Mouse (Mus musculus) C3H10T1/2 (cell line): ENCODE measurements around the gene Atrip. TPM values are rescaled to one million over a fixed set of nuclear protein-coding genes. Genes with fewer than 3 reads are reported as not detected.

ENCODE experiments used
- polyA plus RNA-seq, 2 experiments: library from polyadenylated mRNA; unstranded; fragments of >200 nt; fragmentation: generic; extraction: Trizol; gene quantifications; one replicate each; pipeline ENCODE4 v1.2.1; 2012; ENCODE audit warnings: missing spikeins in 2 of 2

The Atrip gene
- 10 to 100 TPM in 1 of 2 experiments, 1 to 10 TPM in 1; 8.1 to 12.6 TPM for polyA plus RNA-seq

GRCm38 (mm10) chr9:109073661-109074573 is at the start of gene Atrip:
Atrip (minus strand) TSS chr9:109074124.

GRCm38 (mm10) chr9:109095137-109095982 is 21.4 kb upstream of the Atrip start, which contains the start of gene Plxnb1:
Plxnb1 (plus strand) TSS chr9:109095389.

GRCm38 (mm10) chr9:109082124-109082800 is 8.3 kb upstream of the Atrip start, which contains the start of the genes Ccdc51 and Tma7:
Ccdc51 (plus strand) TSS chr9:109082493.
Tma7 (minus strand) TSS chr9:109082587.

GRCm38 (mm10) chr9:109059136-109059903 is 14.6 kb downstream of the Atrip start, which contains the start of gene Trex1:
Trex1 (minus strand) TSS chr9:109059734.

GRCm38 (mm10) chr9:109038086-109038895 is 35.6 kb downstream of the Atrip start, which contains the start of gene Shisa5:
Shisa5 (plus strand) TSS chr9:109038565.

Other genes starting within 250 kb of the Atrip start
- under 1 TPM; 0.01 to 0.12 TPM for gene Celsr3, start 247.8 kb downstream of the Atrip start, polyA plus RNA-seq
- 10 to 100 TPM in 1 of 2 experiments, 1 to 10 TPM in 1; 5.7 to 14.4 TPM for gene Slc26a6, start 220.8 kb downstream of the Atrip start, polyA plus RNA-seq
- under 1 TPM in 1 of 2 experiments, not detected in 1; 0.11 TPM for gene Tmem89, start 159.5 kb downstream of the Atrip start, polyA plus RNA-seq
- 100 to 1,000 TPM; 254 to 482 TPM for gene Uqcrc1, start 137.5 kb downstream of the Atrip start, polyA plus RNA-seq
- gene Col7a1, start 120.5 kb downstream of the Atrip start, polyA plus RNA-seq: 10 to 100 TPM in 1 of 2 experiments, 1 to 10 TPM in 1; 5.2 to 12.1 TPM
- under 1 TPM; 0.21 to 0.77 TPM for gene Ucn2, start 88.1 kb downstream of the Atrip start, polyA plus RNA-seq
- 1 to 10 TPM; 3.8 to 7.6 TPM for gene Pfkfb4, start 82.3 kb downstream of the Atrip start, polyA plus RNA-seq
- gene Shisa5, start 35.6 kb downstream of the Atrip start, polyA plus RNA-seq: 100 to 1,000 TPM; 107 to 253 TPM
- gene Trex1, start 14.4 kb downstream of the Atrip start, polyA plus RNA-seq: 10 to 100 TPM; 31.4 to 42.0 TPM
- gene Ccdc51, start 8.4 kb upstream of the Atrip start, polyA plus RNA-seq: 1 to 10 TPM; 4.3 to 6.9 TPM
- gene Tma7, start 8.5 kb upstream of the Atrip start, polyA plus RNA-seq: 100 to 1,000 TPM; 277 to 293 TPM
- 1 to 10 TPM in 1 of 2 experiments, under 1 TPM in 1; 0.29 to 3.3 TPM for gene Plxnb1, start 21.3 kb upstream of the Atrip start, polyA plus RNA-seq
- not detected for gene Fbxw21, start 87.9 kb upstream of the Atrip start, polyA plus RNA-seq
- not detected for gene Fbxw13, start 121.9 kb upstream of the Atrip start, polyA plus RNA-seq
- gene Fbxw20, start 160.6 kb upstream of the Atrip start, polyA plus RNA-seq: not detected
- not detected for gene Fbxw14, start 213.6 kb upstream of the Atrip start, polyA plus RNA-seq